Mouse (Mus musculus) layer of hippocampus, adult 9-10 months (tissue): ENCODE measurements around the gene Msi2.

Experiments used
- DNase-seq: peaks from one replicate; pipeline ENCODE4 v3.0.0; 2022; ENCODE audit warnings: low spot score

Msi2 gene

DNA sequence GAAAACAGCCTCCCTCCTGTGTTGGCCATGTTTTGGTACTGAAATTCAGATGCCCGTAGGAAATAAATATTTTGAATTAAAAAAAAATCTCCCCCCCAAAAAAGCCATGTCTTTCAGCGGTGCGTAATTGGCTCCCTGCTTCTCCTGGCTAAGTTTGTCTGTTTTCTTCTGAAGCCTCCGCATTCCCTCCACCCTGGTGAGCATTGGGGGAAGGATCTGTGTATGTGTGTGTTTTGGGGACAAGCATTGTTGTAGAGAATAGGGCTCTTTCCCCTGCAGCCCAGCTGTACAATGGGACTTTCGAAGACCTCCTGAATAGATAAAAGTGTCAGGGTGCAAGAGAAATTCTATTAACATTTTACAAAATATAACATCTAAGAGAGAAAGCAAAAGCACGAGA, 236.1 kb downstream of the Msi2 start:
- DNase-seq = no peak

GRCm38 (mm10) chr11:88481602-88482161, 236.6 kb downstream of the Msi2 start:
- no peak for DNase-seq

GRCm38 (mm10) chr11:88481092-88481601, 237.2 kb downstream of the Msi2 start:
- no peak for DNase-seq

DNA sequence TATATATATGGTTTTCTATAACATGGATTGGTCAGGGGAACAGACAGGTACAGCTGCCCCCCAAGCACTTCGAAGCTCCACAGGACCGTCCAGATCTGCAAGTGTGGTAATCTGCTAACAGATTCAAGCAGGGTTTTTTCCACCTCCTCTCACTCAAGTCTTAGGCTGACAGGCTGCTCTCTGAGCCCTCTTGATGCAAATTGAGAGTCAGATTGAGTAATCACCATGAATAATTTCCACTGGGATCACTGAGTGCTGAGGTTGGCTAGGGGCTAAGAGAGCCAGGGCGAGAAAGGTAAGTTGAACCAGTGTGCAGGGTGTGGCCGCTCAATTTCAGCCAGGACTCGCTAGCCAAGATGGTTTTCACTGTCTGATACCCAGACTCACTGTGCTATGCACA, 238.8 kb downstream of the Msi2 start:
- no peak for DNase-seq

DNA sequence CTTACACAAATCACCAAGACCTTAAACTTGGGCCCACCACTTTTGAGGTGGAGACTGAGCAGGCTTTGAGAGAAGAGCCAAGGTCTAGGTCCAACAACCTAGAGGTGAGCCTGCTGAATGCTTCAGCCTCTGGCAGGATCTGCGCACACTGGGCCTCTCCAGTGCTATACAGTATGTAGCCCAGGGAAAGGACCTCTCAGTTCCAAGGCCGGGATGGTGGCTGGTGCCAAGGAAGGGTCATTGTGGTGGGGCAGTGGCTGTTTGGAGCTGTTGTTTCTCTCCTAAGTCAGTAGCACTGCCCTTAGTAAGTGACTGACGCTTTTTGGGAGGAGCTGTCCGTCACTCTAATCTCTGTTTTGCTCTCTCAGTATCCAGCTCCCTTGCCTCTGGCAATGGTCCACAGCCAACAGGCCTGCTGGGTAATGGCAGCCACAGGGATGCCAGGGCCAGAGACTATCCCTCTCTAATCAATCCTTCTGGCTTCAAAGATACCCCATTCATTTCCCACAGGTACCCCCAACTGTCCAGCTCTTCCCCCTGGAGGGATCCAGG, 243.3 kb downstream of the Msi2 start:
- DNase-seq = no peak

- no peak for DNase-seq
Observed at GRCm38 (mm10) chr11:88472731-88473130, 245.6 kb downstream of the Msi2 start.

DNA sequence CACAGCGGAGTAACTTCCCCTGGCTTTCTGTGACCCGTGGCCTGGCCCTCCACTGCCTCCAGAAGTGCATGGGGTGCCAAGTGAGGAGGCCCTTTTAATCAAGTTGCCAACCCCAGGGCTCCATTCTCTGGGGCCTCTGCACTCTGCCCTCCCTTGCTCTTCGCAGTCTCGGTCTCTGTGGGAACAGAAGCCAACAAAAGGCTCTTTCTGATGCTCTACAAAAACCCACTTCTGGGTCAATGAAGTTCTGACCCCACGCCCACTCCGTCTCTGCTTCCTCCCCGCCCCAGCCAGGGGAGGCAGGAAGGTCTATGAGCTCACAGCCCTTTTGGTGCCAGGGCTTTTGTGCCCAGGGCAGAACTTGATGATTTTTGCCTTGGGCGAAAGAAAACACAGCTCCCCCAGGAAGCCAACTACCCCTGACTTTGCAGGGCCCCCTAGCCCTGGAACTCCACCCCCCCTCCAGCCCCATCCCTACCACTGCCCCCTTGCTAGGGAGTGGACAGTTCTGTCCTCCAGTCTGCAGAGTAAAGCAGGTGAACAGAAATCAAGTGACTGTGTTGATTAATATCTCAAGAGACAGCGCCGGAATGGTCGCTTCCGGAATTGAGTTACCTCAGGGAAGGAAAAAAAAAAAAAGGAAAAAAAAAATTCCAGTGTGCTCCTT, 246.2 kb downstream of the Msi2 start:
- DNase-seq = no peak

- no peak for DNase-seq
Observed at GRCm38 (mm10) chr11:88470599-88470998, 247.7 kb downstream of the Msi2 start.

- DNase-seq = no peak
Observed at GRCm38 (mm10) chr11:88468996-88469395, 249.3 kb downstream of the Msi2 start.

- DNase-seq = no peak
Observed at GRCm38 (mm10) chr11:88467498-88468245, 250.6 kb downstream of the Msi2 start.

- DNase-seq = no peak
Observed at GRCm38 (mm10) chr11:88463951-88464350, 254.4 kb downstream of the Msi2 start.

- DNase-seq = no peak
Observed at GRCm38 (mm10) chr11:88462789-88463188, 255.5 kb downstream of the Msi2 start.

GRCm38 (mm10) chr11:88461601-88462000, 256.7 kb downstream of the Msi2 start:
- DNase-seq = no peak

GRCm38 (mm10) chr11:88459946-88460736, 258.2 kb downstream of the Msi2 start:
- DNase-seq = no peak

DNA sequence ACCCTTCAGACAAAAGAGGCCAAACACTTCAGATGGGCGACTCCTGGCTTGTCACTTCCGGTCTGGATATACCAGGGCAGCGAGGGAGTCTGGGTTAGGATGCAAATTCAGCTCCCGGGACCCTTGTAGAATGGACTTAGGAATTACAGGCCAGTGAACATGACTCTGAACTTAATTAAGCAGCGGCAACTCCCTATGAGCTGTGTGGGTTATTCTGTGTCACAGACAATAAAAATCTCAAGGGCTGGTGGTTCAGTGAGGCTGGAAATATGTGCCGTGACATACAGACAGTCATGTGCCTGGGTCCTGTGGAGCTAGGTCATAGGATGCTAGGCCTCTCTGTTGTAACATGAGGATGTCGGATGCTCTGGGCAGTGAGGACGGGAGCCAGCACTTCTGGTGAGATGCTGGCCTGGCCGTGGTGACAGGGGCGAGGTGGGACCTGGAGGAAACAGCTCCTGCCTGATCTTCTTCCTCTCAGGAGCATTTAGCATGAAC, 261.0 kb downstream of the Msi2 start:
- no peak for DNase-seq

DNA sequence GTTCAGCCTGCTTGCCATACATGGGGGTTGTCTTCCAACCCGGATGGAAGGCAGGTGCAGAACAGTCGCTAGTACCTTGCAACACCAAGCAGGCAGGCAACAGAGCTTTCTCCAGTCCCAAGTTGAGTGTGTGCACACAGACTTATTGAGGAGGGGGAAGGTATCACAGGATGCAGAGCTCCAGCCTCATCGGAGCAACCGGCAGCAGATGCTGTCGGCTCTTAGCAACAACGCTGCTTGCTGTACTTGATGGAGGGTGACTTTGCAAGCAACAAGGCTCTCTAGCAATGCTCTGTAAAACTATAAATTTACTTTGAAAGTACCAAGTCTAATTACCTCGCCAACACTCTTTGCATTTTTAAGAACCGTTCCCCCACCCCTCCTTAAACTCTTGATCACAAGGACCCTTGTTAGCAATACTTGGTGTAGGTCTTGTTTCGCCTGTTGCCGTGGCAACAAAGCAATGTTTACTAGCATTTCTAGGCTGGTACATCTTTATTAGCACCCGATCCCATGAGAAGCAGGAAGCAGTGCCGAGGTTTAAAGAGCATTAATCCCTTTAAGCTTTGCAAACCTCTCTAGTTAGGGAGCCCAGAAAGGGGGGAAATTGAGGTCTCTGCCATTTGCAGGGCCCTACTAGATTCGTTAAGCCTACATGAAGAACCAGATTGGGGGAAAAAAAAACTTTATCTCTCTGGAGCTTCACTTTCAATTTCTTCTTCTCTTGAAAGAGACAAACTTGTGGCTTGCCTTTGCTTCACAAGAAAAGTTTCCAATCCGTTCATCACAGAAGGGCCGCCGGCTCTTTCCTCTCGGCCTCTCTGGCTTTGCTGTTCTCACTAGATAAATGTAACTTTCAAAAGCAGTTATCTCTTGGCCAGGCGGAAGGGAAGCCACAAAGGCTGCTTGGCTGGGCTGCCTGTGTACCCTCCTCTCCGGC, 263.2 kb downstream of the Msi2 start:
- no peak for DNase-seq

DNA sequence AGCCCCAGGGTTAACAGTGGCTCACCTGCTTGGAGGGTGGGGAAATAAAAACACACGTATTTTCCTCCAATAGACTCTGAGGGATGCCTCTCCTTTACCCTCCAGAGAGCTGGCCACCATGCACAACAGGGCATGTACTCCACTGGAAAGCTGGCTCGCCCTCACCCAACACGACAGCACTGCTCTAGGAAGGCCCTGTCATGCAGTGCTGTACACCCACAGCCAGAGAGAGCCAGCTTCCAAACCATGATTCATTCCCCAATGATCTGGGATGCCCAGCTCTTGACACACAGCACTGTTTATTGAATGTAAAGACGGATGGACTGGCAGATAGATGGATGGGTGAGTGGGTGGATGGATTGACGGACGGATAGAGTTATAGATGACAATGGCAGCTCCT, 269.1 kb downstream of the Msi2 start:
- no peak for DNase-seq

DNA sequence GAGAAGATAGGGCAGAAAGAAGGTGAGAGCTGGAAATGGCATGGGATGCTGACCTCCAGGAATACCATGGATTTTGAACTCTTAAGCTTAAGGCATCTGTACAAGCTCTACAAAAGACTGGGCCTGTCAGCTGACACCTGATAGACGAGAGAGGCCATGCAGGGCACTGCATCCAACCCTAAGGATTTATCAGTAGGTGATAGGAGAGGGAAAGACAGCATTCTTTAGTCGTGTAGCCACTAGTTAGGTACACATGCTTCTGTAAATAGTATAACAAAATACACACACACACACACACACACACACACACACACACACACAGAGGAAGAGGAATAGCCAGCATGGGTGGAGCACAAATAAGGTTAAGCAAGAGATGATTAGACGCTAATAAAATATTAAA, 269.7 kb downstream of the Msi2 start:
- no peak for DNase-seq

GRCm38 (mm10) chr11:88447350-88447749, 271.0 kb downstream of the Msi2 start:
- DNase-seq = no peak

DNA sequence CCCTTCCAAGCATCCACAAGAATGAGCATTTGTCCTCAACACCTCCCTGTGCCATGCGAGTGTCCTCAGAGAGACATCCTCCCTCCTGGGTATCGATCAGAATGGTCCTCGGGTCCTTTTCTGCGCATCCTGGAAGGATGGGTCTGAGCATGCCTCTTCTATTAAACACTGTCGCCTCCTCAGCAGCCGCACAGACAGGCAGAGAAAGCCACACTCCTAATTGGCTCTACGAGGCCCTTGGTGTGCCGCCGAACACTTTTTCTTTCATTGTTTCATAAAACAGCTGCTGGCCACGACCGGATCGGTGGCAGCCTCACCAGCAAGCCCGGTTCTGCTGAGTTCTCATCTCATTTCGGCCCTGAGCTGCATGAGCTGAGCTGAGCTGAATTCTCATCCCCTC, 274.4 kb downstream of the Msi2 start:
- no peak for DNase-seq

DNA sequence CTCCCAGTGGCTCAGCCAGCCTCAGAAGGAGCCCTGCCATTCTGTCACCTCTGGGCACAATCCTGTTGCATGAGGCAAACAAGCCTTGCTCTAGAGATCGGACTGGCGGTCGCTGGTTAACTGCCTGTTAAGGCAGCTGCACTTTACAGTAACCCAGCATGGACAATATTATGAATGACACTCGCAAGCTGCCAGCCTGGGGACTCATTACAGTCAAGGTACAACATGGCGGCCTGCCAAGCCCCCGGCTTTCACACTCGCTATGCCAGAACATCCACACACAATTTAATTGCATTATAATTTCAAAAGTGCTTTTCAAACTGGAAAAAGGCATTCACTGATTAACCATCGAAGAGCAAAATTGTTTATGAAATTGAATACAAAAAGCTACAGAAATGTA, 275.0 kb downstream of the Msi2 start:
- DNase-seq = no peak
